Mouse (Mus musculus) cerebellum, adult 2 months (tissue): ENCODE measurements around the gene Ankrd13b. TPM values are rescaled to one million over a fixed set of nuclear protein-coding genes. Genes with fewer than 3 reads are reported as not detected.

ENCODE experiments used
- DNase-seq, 2 experiments: peaks; one replicate each; pipeline ENCODE4 v3.0.0; 2021
- H3K27ac ChIP-seq: fragments of 200-500 bp; 2 replicates; pipeline ENCODE4 v1.5.1; 2012; ENCODE audit warnings: low read length, control low read depth, inconsistent platforms; ENCODE audit not compliant: insufficient read depth
- H3K27me3 ChIP-seq: fragments of 200-500 bp; 2 replicates; pipeline ENCODE4 v1.6.1; 2012; ENCODE audit warnings: inconsistent platforms, mild to moderate bottlenecking, low read length, moderate library complexity; ENCODE audit not compliant: control insufficient read depth, insufficient read depth
- H3K4me1 ChIP-seq: fragments of 200-500 bp; 2 replicates; pipeline ENCODE4 v1.6.1; 2011; ENCODE audit warnings: low read length; ENCODE audit not compliant: control insufficient read depth, insufficient read depth
- H3K4me3 ChIP-seq: fragments of 200-500 bp; replicated peaks from 2 replicates; pipeline ENCODE3; 2011; ENCODE audit warnings: mild to moderate bottlenecking, low read depth, low read length, control low read depth; ENCODE audit not compliant: insufficient read depth
- CTCF ChIP-seq: fragments of 200-500 bp; IDR thresholded peaks from 2 replicates; pipeline ENCODE4 v1.5.1; 2011; ENCODE audit warnings: low read depth, mild to moderate bottlenecking, control low read depth, low read length, moderate library complexity, borderline replicate concordance; ENCODE audit not compliant: insufficient read depth
- POLR2A ChIP-seq: fragments of 200-500 bp; IDR thresholded peaks from 2 replicates; pipeline ENCODE4 v1.6.1; 2011; ENCODE audit warnings: low read length, control low read depth, borderline replicate concordance; ENCODE audit not compliant: insufficient read depth
- WGBS: fragments of 180-500 bp; shearing (Covaris S2); methylation state at CpG from one replicate; pipeline ENCODE4 v1.1.7; 2018; 5-methylcytosine and 5-hydroxymethylcytosine counted together
- polyA plus RNA-seq: library from polyadenylated mRNA; depleted of rRNA; stranded (reverse); fragments of >200 nt; gene quantifications from 2 replicates; pipeline ENCODE4 v1.2.3, GENCODE M21; 2012

Ankrd13b gene
- polyA plus RNA-seq, 1 experiment = 106 TPM

DNA sequence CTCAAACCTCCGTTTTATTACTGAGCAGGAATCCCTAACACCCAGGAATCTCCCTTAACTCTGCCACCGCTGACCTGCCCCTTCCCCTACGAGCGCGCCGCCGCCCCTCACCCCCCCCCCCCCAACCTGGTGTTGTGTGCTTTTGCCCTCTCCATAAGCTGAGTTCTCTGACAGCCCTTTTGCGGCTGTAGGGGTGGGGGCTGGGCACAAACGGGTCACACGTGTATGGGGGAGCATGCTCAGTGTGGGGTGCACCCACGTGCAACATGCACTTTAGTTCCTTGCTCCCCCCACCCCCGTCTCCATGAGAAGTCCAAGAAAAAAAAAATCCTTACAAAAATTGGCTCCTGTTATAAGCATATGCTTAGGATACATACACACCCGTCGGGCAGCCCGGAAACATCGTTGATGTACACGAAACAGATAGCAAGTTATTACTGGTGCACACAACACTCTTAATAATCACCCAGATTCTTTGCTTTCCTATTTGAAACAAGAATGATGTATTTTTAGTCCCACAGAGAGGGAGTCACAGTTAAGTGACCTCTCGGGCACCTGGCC lies 2.9 kb upstream of the Ankrd13b start:
- under 1% methylated on average over 18 of the region's 18 CpGs for WGBS
- H3K27ac ChIP-seq = peak overlapping the region; percentile 80
- DNase-seq = peak in 1 of 2 experiments; percentile 41
- peak overlapping the region; percentile 83 for H3K4me3 ChIP-seq
- TF ChIP-seq POLR2A = no peak
- TF ChIP-seq CTCF = no peak
- no peaks in the 10 kb centered on the region for H3K27me3 ChIP-seq
- peaks cover 8% of the 10 kb centered on the region for H3K4me1 ChIP-seq

GRCm38 (mm10) chr11:77491502-77492291 lies 2.2 kb upstream of the Ankrd13b start:
- H3K27ac ChIP-seq = peak overlapping the region; percentile 61
- WGBS = under 1% methylated on average over 23 of the region's 23 CpGs
- TF ChIP-seq POLR2A (no peak), CTCF (no peak)
- H3K4me1 ChIP-seq = peaks cover 13% of the 10 kb centered on the region
- no peaks in the 10 kb centered on the region for H3K27me3 ChIP-seq
- peak overlapping the region; percentile 16 for H3K4me3 ChIP-seq
- DNase-seq = peak; percentile 69 to 73

GRCm38 (mm10) chr11:77491123-77491501 lies 1.6 kb upstream of the Ankrd13b start:
- no peaks in the 10 kb centered on the region for H3K27me3 ChIP-seq
- peaks cover 17% of the 10 kb centered on the region for H3K4me1 ChIP-seq
- 2% methylated on average over 13 of the region's 13 CpGs for WGBS
- peak; percentile 86 for TF ChIP-seq CTCF
- TF ChIP-seq POLR2A = no peak
- H3K4me3 ChIP-seq = peak overlapping the region; percentile 16
- peak; percentile 84 to 88 for DNase-seq
- peak overlapping the region; percentile 61; the same call in 1 of the 2 replicates for H3K27ac ChIP-seq

GRCm38 (mm10) chr11:77490451-77490850 lies 973 bp upstream of the Ankrd13b start:
- 64% methylated on average over 6 of the region's 6 CpGs for WGBS
- DNase-seq = peak in 1 of 2 experiments; percentile 28
- Histone ChIP-seq H3K4me3 (no peak overlapping the region), H3K4me1 (peaks cover 23% of the 10 kb centered on the region), H3K27ac (no peak overlapping the region), H3K27me3 (no peaks in the 10 kb centered on the region)
- TF ChIP-seq CTCF (no peak), POLR2A (no peak)

DNA sequence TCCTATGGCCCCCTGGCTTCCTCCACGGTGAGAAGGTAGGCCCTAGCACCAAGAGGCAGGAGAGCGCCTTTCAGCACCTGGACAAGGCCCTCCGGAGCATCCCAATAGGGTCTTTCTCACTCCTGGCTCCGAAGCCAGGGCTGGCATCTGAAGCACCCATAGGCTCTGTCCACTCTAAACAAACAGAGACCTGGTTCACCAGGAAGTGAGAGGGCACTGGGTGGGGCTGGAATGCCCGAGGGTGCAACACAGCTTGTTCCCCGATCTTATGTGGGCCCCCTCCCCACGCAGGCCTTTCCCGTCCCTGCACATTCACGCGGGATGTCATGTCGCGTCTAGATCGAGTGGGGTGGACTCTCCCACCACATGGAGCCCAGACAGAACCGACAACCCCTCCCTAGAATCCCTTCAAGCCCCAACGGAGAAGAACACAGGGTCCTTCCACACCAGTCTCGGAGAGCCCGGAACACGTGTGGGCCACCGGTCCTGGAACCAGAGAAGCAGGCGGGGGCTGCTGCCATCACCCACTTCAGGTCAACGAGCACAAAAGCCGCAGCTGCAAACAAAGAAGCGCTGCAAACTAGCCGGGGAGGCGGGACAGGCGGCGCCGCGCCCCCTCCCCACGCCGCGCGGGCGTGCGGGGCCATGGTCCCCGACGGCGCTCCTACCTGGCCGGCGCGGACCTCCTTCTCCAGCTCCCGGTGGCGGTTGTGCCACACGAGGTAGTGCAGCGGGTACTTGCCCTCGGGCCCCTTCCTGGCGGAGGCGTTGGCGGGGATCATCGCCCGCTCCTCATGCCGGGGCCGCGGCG lies 502 bp downstream of the Ankrd13b start:
- no peaks in the 10 kb centered on the region for H3K27me3 ChIP-seq
- DNase-seq = peak in 1 of 2 experiments; percentile 64
- TF ChIP-seq POLR2A (no peak), CTCF (no peak)
- peaks cover 27% of the 10 kb centered on the region for H3K4me1 ChIP-seq
- H3K4me3 ChIP-seq = peak overlapping the region; percentile 58
- peak overlapping the region; percentile 47; the same call in 1 of the 2 replicates for H3K27ac ChIP-seq
- WGBS = 4% methylated on average over 55 of the region's 55 CpGs

GRCm38 (mm10) chr11:77486798-77487197 lies 2.7 kb downstream of the Ankrd13b start:
- WGBS = 4% methylated on average over 5 of the region's 5 CpGs
- H3K27ac ChIP-seq = peak overlapping the region; percentile 1; the same call in 1 of the 2 replicates
- DNase-seq = peak; percentile 72 to 75
- H3K27me3 ChIP-seq = no peaks in the 10 kb centered on the region
- TF ChIP-seq CTCF (no peak), POLR2A (no peak)
- H3K4me3 ChIP-seq = no peak overlapping the region
- H3K4me1 ChIP-seq = peaks cover 43% of the 10 kb centered on the region

GRCm38 (mm10) chr11:77485229-77485628 lies 4.2 kb downstream of the Ankrd13b start:
- 56% methylated on average over 6 of the region's 6 CpGs for WGBS
- no peaks in the 10 kb centered on the region for H3K27me3 ChIP-seq
- TF ChIP-seq POLR2A (no peak), CTCF (no peak)
- no peak overlapping the region for H3K4me3 ChIP-seq
- H3K4me1 ChIP-seq = peaks cover 42% of the 10 kb centered on the region
- no peak for DNase-seq
- H3K27ac ChIP-seq = no peak overlapping the region
